Mouse (Mus musculus) ES-E14 (cell line): ENCODE measurements around the gene Adgrf3. TPM values are rescaled to one million over a fixed set of nuclear protein-coding genes. Genes with fewer than 3 reads are reported as not detected.

Experiments used
- DNase-seq: peaks from one replicate; pipeline ENCODE4 v3.0.0-alpha.2; 2013; ENCODE audit warnings: low read depth, low spot score
- H3K27ac ChIP-seq: 2 replicates; pipeline ENCODE4 v1.5.1; 2012; ENCODE audit warnings: low read depth, mild to moderate bottlenecking, low read length, moderate library complexity, mixed read lengths; ENCODE audit not compliant: poor library complexity, insufficient read depth, severe bottlenecking
- H3K36me3 ChIP-seq: 2 replicates; pipeline ENCODE4 v1.6.1; 2012; ENCODE audit warnings: mild to moderate bottlenecking, low read length, moderate library complexity, mixed read lengths; ENCODE audit not compliant: control insufficient read depth, poor library complexity, insufficient read depth, severe bottlenecking
- H3K4me1 ChIP-seq, 2 experiments: fragments of 150-350 bp in 1 of 2; sonication (generic) in 1 of 2; 2 replicates each; pipeline ENCODE4 v1.6.1; 2012; ENCODE audit warnings: low read length in 2 of 2, mild to moderate bottlenecking in 1 of 2, mixed read lengths in 1 of 2; ENCODE audit not compliant: control insufficient read depth in 2 of 2, insufficient read depth in 2 of 2, poor library complexity in 1 of 2
- H3K4me3 ChIP-seq, 2 experiments: fragments of 150-350 bp in 1 of 2; sonication (generic) in 1 of 2; 2 replicates each; pipeline ENCODE4 v1.5.1; 2012; ENCODE audit warnings: low read length in 2 of 2, low read depth in 1 of 2, mild to moderate bottlenecking in 1 of 2, mixed read lengths in 1 of 2; ENCODE audit not compliant: insufficient read depth in 1 of 2, poor library complexity in 1 of 2, severe bottlenecking in 1 of 2
- H3K9ac ChIP-seq: 2 replicates; pipeline ENCODE4 v1.6.1; 2012; ENCODE audit warnings: low read depth, mild to moderate bottlenecking, low read length, mixed read lengths; ENCODE audit not compliant: poor library complexity, insufficient read depth, severe bottlenecking
- H3K9me3 ChIP-seq: fragments of 150-350 bp; sonication (generic); 2 replicates; pipeline ENCODE4 v1.6.1; 2012; ENCODE audit warnings: low read depth, mild to moderate bottlenecking, low read length; ENCODE audit not compliant: control insufficient read depth, insufficient read depth
- CHD2 ChIP-seq: IDR thresholded peaks from 2 replicates; pipeline ENCODE4 v1.6.1; 2014; ENCODE audit warnings: mild to moderate bottlenecking, low read depth, low read length, inconsistent platforms
- HCFC1 ChIP-seq: IDR thresholded peaks from 2 replicates; pipeline ENCODE4 v1.6.1; 2012; ENCODE audit warnings: low read length, inconsistent platforms, borderline replicate concordance; ENCODE audit not compliant: insufficient read depth
- MAFK ChIP-seq: IDR thresholded peaks from 2 replicates; pipeline ENCODE4 v1.6.1; 2014; ENCODE audit warnings: mild to moderate bottlenecking, low read depth, low read length, inconsistent platforms; ENCODE audit not compliant: insufficient read depth
- ZC3H11A ChIP-seq: IDR thresholded peaks from 2 replicates; pipeline ENCODE4 v1.6.1; 2012; ENCODE audit warnings: low read depth, mild to moderate bottlenecking, inconsistent platforms, low read length, borderline replicate concordance
- ZNF384 ChIP-seq: IDR thresholded peaks from 2 replicates; pipeline ENCODE4 v1.6.1; 2012; ENCODE audit warnings: low read depth, low read length, inconsistent platforms
- in situ Hi-C, 2 experiments: fragments of 600-800 bp; cut with MboI; formaldehyde crosslinking; loops; one replicate each; pipeline ENCODE4 v1.15.1; 2025; ENCODE audit warnings: low sequenced_read_pairs in 2 of 2, inconsistent platforms in 1 of 2; ENCODE audit not compliant: unreplicated experiment in 2 of 2
- total RNA-seq: library from RNA; depleted of rRNA; stranded (reverse); fragments of 300-350 nt; gene quantifications from 2 replicates; pipeline ENCODE4 v1.2.3, GENCODE M21; 2012

Adgrf3 gene
- total RNA-seq, 1 experiment, result 0.71 TPM

- TF ChIP-seq HCFC1, result no peak
- no peak for TF ChIP-seq ZNF384
- TF ChIP-seq ZC3H11A, result no peak
- no peak for TF ChIP-seq CHD2
- TF ChIP-seq MAFK, result no peak
- peaks cover 7% of the 10 kb centered on the region; the same call in 1 of the 2 replicates for H3K9me3 ChIP-seq
- peak overlapping the region; percentile 74 to 78 for H3K4me3 ChIP-seq
- peak overlapping the region; percentile 84 for H3K9ac ChIP-seq
- 0 out of 2 replicates have a peak overlapping the region, but pooled peaks have one; percentile 15 for H3K27ac ChIP-seq
- H3K36me3 ChIP-seq, result no peaks in the 10 kb centered on the region
- in situ Hi-C loops, result no loop called here
- no peaks in the 10 kb centered on the region for H3K4me1 ChIP-seq
- DNase-seq, result peak; percentile 22
Observed at GRCm38 (mm10) chr5:30233042-30233441, 27.5 kb upstream of the Adgrf3 start.

GRCm38 (mm10) chr5:30232271-30232971 lies 26.9 kb upstream of the Adgrf3 start, which contains the start of gene Selenoi:
Gene Selenoi, plus strand, starts transcription at chr5:30232581.
- Histone ChIP-seq H3K9ac (peak within 1 kb of the TSS; percentile 84), H3K36me3 (no peaks in the 10 kb centered on the region), H3K4me3 (peak within 1 kb of the TSS; percentile 74 to 78), H3K4me1 (no peaks in the 10 kb centered on the region), H3K9me3 (peaks cover 7% of the 10 kb centered on the region; the same call in 1 of the 2 replicates), H3K27ac (peak within 1 kb of the TSS; percentile 36; the same call in 1 of the 2 replicates)
- DNase-seq, result peak; percentile 91
- in situ Hi-C loops, result no loop called here
- TF ChIP-seq MAFK (no peak), HCFC1 (0 out of 2 replicates have a peak, but pooled peaks have one; percentile 40)

- H3K27ac ChIP-seq, result peak overlapping the region; percentile 36; the same call in 1 of the 2 replicates
- peak; percentile 17 for DNase-seq
- no peak for TF ChIP-seq MAFK
- no peak for TF ChIP-seq ZNF384
- H3K4me3 ChIP-seq, result peak overlapping the region; percentile 48 to 74
- in situ Hi-C loops, result no loop called here
- H3K36me3 ChIP-seq, result no peaks in the 10 kb centered on the region
- H3K9ac ChIP-seq, result peak overlapping the region; percentile 58; the same call in 1 of the 2 replicates
- H3K9me3 ChIP-seq, result peaks cover 7% of the 10 kb centered on the region; the same call in 1 of the 2 replicates
- no peaks in the 10 kb centered on the region for H3K4me1 ChIP-seq
Observed at GRCm38 (mm10) chr5:30231891-30232270, 26.4 kb upstream of the Adgrf3 start.

- Histone ChIP-seq H3K4me3 (no peak overlapping the region), H3K9ac (no peak overlapping the region), H3K27ac (no peak overlapping the region), H3K36me3 (no peaks in the 10 kb centered on the region), H3K4me1 (no peaks in the 10 kb centered on the region), H3K9me3 (peaks cover 7% of the 10 kb centered on the region; the same call in 1 of the 2 replicates)
- TF ChIP-seq CHD2 (no peak), ZNF384 (no peak), MAFK (no peak), ZC3H11A (no peak), HCFC1 (no peak)
- DNase-seq, result no peak
- in situ Hi-C loops, result no loop called here
Observed at GRCm38 (mm10) chr5:30230901-30231300, 25.4 kb upstream of the Adgrf3 start.

GRCm38 (mm10) chr5:30222681-30223080 lies 17.2 kb upstream of the Adgrf3 start:
- no peak for TF ChIP-seq ZC3H11A
- no peak for TF ChIP-seq ZNF384
- TF ChIP-seq HCFC1, result no peak
- no peak for TF ChIP-seq MAFK
- TF ChIP-seq CHD2, result no peak
- Histone ChIP-seq H3K4me3 (no peak overlapping the region), H3K9me3 (peaks cover 7% of the 10 kb centered on the region), H3K36me3 (no peaks in the 10 kb centered on the region), H3K9ac (no peak overlapping the region), H3K4me1 (no peaks in the 10 kb centered on the region), H3K27ac (no peak overlapping the region)
- DNase-seq, result no peak
- in situ Hi-C loops, result no loop called here
